Mouse (Mus musculus): Measurements from ENCODE around the gene Mob3b.

DNA sequence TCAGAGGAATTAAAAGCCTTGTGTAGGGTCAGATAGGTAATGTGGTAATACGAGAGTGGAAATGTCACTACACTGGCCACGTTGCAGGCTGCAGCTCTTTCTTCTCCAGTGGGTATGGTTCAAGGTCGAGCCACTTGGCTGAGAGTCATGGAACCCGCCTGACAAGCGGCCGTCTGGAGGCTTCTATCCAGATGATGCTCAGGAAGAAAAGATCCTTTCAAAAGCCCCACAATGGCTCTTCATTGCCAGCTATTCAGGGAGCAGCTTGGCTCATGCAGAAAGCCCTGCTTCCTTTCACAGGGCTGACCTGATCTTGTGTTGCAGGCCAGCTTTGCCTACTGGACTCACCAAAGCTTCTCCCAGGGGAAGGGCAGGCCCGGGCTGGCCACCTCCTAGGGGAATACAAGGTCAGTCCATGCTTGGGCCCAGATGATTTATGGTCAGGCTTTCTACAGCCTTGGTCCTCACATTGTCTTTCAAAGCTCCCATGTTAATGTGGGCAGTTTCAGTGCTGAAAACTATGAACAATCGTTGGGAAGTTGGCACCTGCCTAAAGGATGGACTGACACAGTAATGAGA, 176.7 kb downstream of the Mob3b start:
- TF ChIP-seq CTCF (IDR thresholded peaks at IDR 0.05; ENCODE audit: extremely low read depth, insufficient read depth, insufficient read length, insufficient replicate concordance): no peak
- no peak for TF ChIP-seq POLR2A (IDR thresholded peaks at IDR 0.05; ENCODE audit: low read depth, low read length)

Data from spleen, adult 2 months (tissue).